Mouse (Mus musculus) thymus, adult 2 months (tissue): ENCODE data around the gene Cdhr3.

ENCODE experiments used
- CTCF ChIP-seq: fragments of 200-500 bp; IDR thresholded peaks from 2 replicates; pipeline ENCODE4 v1.5.1; 2012; ENCODE audit warnings: mild to moderate bottlenecking, control low read depth, low read length, moderate library complexity, borderline replicate concordance; ENCODE audit not compliant: control insufficient read depth, poor library complexity, insufficient read depth; ENCODE audit errors: extremely low read depth
- POLR2A ChIP-seq: fragments of 200-500 bp; IDR thresholded peaks from 2 replicates; pipeline ENCODE4 v1.6.1; 2012; ENCODE audit warnings: mild to moderate bottlenecking, low read length, control low read depth, moderate library complexity; ENCODE audit not compliant: control insufficient read depth, poor library complexity, insufficient read depth; ENCODE audit errors: extremely low read depth

- no peak for TF ChIP-seq CTCF
- TF ChIP-seq POLR2A = no peak
These were observed 64.5 kb downstream of the Cdhr3 start for GRCm38 (mm10) chr12:33028109-33028691.
